Mouse (Mus musculus): ENCODE measurements at regions not wholly inside any gene's neighbourhood (a gene's known extent, or its start where the extent isn't known, plus 50 kb on each side); places are given as distances from the start of the nearest gene placed in this dataset.

DNA sequence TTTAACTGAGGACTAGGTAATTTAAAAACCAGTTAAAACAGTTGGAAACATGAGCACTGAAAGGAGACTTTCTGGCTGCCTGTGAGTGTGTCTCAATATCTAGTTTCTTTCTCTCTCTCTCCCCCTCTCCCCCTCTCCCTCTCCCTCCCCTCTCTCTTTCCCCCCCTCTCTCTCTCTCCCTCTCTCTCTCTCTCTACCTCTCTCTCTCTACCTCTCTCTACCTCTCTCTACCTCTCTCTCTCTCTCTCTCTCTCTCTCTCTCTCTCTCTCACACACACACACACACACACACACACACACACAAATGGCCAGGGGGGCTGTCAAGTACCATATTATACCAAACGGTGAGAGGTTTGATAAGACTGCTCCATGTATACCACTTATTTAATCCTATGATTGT is 103.0 kb upstream of the Cacna2d1 start:
- no peaks in the 10 kb centered on the region for H3K4me1 ChIP-seq (replicated peaks; ENCODE audit: control insufficient read depth, insufficient read depth, low read length)
- WGBS = 65% methylated on average over 1 of the region's 1 CpGs
- H3K4me2 ChIP-seq (replicated peaks; ENCODE audit: low read depth) = no peak overlapping the region
- no peak overlapping the region for H3K9ac ChIP-seq (ENCODE audit: low read depth, low read length)
- 0 out of 2 replicates have a peak, but pooled peaks cover 3% of the 10 kb centered on the region for H3K9me3 ChIP-seq (ENCODE audit: control insufficient read depth)
- H3K27ac ChIP-seq (ENCODE audit: low read depth, low read length) = no peak overlapping the region
- H3K27me3 ChIP-seq (replicated peaks; ENCODE audit: control insufficient read depth, insufficient read depth, low read length) = no peaks in the 10 kb centered on the region
- no peaks in the 10 kb centered on the region for H3K36me3 ChIP-seq (ENCODE audit: control insufficient read depth, insufficient read depth)
- H3K4me3 ChIP-seq (ENCODE audit: low read depth, low read length) = no peak overlapping the region
- no peak for ATAC-seq
- no peak for TF ChIP-seq CTCF (IDR thresholded peaks at IDR 0.05; ENCODE audit: low read depth)

DNA sequence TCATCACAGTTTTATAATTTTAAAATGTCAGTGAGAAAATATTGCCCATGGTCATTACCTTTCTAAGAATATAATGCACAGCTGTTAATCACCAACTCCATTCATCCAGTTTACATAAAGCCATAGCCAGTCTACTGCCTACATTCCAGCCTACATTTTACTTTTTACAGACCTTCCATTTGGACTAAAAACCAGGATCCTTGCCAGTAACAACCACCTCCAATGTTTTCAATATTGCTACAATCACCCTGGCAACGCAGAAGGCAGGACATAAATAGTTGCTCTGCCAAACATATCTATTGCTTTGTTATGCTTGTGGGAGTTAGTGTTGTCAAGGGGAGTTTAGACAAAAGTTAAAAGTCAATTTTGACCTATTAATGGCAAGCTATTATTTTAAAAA is 102.2 kb upstream of the Cacna2d1 start:
- Histone ChIP-seq H3K27ac (ENCODE audit: low read depth, low read length) (no peak overlapping the region), H3K9me3 (ENCODE audit: control insufficient read depth) (0 out of 2 replicates have a peak, but pooled peaks cover 3% of the 10 kb centered on the region), H3K9ac (ENCODE audit: low read depth, low read length) (no peak overlapping the region), H3K36me3 (ENCODE audit: control insufficient read depth, insufficient read depth) (no peaks in the 10 kb centered on the region), H3K4me2 (replicated peaks; ENCODE audit: low read depth) (no peak overlapping the region), H3K27me3 (replicated peaks; ENCODE audit: control insufficient read depth, insufficient read depth, low read length) (no peaks in the 10 kb centered on the region), H3K4me3 (ENCODE audit: low read depth, low read length) (no peak overlapping the region), H3K4me1 (replicated peaks; ENCODE audit: control insufficient read depth, insufficient read depth, low read length) (no peaks in the 10 kb centered on the region)
- WGBS = 47% methylated on average over 1 of the region's 1 CpGs
- no peak for ATAC-seq
- TF ChIP-seq CTCF (IDR thresholded peaks at IDR 0.05; ENCODE audit: low read depth) = no peak

DNA sequence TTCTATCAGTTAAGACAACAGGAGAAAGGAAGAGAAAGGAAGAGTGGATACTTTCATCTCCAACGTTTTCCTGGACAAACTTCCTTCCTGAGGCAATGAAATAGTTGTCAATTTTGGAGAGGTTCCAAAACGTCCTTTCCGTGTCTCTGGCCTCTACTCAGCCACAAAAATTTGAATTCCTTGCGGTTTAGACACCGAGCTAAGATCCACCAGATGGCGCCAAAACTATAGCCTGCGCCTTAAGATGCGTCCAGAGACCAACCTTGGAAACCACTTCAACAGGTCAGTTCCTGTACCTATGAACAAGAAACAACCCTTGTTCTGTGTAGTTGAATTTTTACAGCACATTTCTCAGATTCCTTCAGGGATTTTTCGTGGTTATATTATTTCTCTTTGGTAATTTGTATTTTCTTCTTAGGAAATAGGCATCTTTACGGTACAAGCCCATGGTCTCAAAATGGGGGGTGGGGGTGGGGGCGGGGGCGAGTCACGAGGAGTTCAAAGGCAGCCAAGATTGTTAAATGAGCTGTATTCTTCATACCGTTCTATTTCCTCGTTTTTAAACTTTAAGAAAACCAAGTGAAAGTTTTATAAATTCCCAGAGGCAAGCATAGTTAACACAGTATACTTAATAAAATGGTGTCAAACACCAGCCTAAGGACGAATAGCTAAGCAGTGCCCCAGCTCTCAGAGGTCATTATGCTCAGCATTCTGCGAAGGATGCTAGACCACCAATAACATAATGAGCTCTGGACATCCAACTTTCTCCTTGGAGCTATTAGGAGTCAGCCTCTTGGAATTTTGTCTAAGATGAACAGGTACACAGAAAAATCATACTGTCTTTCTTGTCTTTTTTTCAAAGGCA is 96.2 kb upstream of the Cacna2d1 start:
- H3K9ac ChIP-seq (ENCODE audit: low read depth, low read length) = no peak overlapping the region
- peak; percentile 70; the same call in 1 of the 2 replicates for ATAC-seq
- no peak overlapping the region for H3K4me2 ChIP-seq (replicated peaks; ENCODE audit: low read depth)
- H3K27ac ChIP-seq (ENCODE audit: low read depth, low read length) = no peak overlapping the region
- no peaks in the 10 kb centered on the region for H3K4me1 ChIP-seq (replicated peaks; ENCODE audit: control insufficient read depth, insufficient read depth, low read length)
- no peaks in the 10 kb centered on the region for H3K36me3 ChIP-seq (ENCODE audit: control insufficient read depth, insufficient read depth)
- no peaks in the 10 kb centered on the region for H3K9me3 ChIP-seq (ENCODE audit: control insufficient read depth)
- no peaks in the 10 kb centered on the region for H3K27me3 ChIP-seq (replicated peaks; ENCODE audit: control insufficient read depth, insufficient read depth, low read length)
- H3K4me3 ChIP-seq (ENCODE audit: low read depth, low read length) = no peak overlapping the region
- TF ChIP-seq CTCF (IDR thresholded peaks at IDR 0.05; ENCODE audit: low read depth) = peak; percentile 96
- WGBS = 29% methylated on average over 17 of the region's 17 CpGs

DNA sequence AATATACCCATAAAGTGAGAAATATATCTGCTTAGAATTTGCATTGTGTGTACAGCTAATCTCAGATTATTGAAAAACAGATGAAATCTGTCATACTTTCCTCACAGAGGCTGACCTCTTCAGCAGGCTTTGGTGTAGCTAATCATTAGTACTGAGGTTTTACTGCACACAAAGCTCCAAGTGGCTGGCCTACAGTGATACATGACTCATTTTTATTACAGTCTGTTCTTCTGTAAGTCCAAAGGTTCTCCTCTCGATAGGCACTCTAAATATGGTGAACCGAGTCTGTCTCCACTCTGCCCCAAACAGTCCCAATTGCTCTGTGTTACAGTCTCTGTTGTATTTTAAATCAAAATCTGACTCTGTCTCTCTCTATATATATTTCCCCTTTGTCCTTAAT is 87.7 kb upstream of the Cacna2d1 start:
- Histone ChIP-seq H3K9me3 (ENCODE audit: control insufficient read depth) (no peaks in the 10 kb centered on the region), H3K9ac (ENCODE audit: low read depth, low read length) (no peak overlapping the region), H3K4me2 (replicated peaks; ENCODE audit: low read depth) (no peak overlapping the region), H3K4me1 (replicated peaks; ENCODE audit: control insufficient read depth, insufficient read depth, low read length) (no peaks in the 10 kb centered on the region), H3K27ac (ENCODE audit: low read depth, low read length) (no peak overlapping the region), H3K36me3 (ENCODE audit: control insufficient read depth, insufficient read depth) (no peaks in the 10 kb centered on the region), H3K27me3 (replicated peaks; ENCODE audit: control insufficient read depth, insufficient read depth, low read length) (no peaks in the 10 kb centered on the region), H3K4me3 (ENCODE audit: low read depth, low read length) (no peak overlapping the region)
- WGBS = 33% methylated on average over 2 of the region's 2 CpGs
- TF ChIP-seq CTCF (IDR thresholded peaks at IDR 0.05; ENCODE audit: low read depth) = no peak
- peak; percentile 99 for ATAC-seq

DNA sequence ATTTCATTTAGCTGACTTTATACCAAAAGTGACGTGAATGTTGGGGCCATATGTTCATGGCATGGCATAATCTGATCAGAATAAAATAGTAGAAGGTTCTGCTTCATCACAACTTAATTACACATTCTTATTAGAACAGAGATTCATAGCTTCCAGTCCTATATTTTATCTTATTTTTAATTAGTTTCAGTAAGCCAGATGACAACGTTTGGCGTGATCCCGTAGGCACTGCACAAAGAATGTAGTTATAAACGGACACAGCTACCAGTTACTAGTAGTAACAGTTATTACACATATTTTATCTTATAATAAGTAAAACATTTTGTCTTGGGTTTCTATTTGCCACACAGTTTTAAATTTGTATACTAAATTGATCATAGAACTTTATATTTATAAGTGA is 85.0 kb upstream of the Cacna2d1 start:
- Histone ChIP-seq H3K9me3 (ENCODE audit: control insufficient read depth) (no peaks in the 10 kb centered on the region), H3K4me2 (replicated peaks; ENCODE audit: low read depth) (no peak overlapping the region), H3K4me1 (replicated peaks; ENCODE audit: control insufficient read depth, insufficient read depth, low read length) (no peaks in the 10 kb centered on the region), H3K4me3 (ENCODE audit: low read depth, low read length) (no peak overlapping the region), H3K27ac (ENCODE audit: low read depth, low read length) (no peak overlapping the region), H3K36me3 (ENCODE audit: control insufficient read depth, insufficient read depth) (no peaks in the 10 kb centered on the region), H3K9ac (ENCODE audit: low read depth, low read length) (no peak overlapping the region), H3K27me3 (replicated peaks; ENCODE audit: control insufficient read depth, insufficient read depth, low read length) (no peaks in the 10 kb centered on the region)
- WGBS = 80% methylated on average over 5 of the region's 5 CpGs
- TF ChIP-seq CTCF (IDR thresholded peaks at IDR 0.05; ENCODE audit: low read depth) = no peak
- ATAC-seq = no peak

DNA sequence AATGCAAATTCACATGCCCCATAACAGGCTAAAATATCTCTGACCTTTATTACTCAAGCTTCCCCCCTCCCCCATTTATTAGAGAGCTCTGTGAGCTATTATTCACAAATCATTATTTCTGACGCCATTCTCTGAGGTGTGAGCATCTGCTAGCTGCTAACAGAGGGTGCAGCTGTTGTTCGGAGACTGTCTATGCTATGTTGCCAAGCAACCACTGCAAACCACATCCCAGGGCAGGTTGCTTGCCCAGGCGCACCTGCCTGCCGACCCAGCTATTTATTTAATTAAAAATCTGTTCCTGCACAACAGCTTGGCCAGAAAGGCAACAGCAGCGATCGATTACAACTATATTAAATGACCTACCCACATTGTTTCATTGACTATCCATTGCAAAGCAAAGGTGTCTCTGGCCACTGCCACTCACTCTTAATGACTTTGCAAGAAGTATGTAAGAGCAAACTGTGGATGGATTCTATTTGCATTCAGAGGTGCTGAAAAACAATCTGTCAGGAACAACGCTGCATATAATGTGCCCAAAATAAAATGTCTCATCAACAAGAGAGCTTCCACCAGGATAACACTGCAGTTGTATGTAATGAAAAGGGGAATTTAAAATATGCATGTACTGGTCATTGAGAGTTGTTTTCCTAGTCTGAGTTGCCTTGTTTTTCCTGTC is 84.2 kb upstream of the Cacna2d1 start:
- H3K4me2 ChIP-seq (replicated peaks; ENCODE audit: low read depth) = no peak overlapping the region
- H3K4me3 ChIP-seq (ENCODE audit: low read depth, low read length) = no peak overlapping the region
- H3K4me1 ChIP-seq (replicated peaks; ENCODE audit: control insufficient read depth, insufficient read depth, low read length) = no peaks in the 10 kb centered on the region
- H3K27ac ChIP-seq (ENCODE audit: low read depth, low read length) = no peak overlapping the region
- ATAC-seq = no peak
- no peak overlapping the region for H3K9ac ChIP-seq (ENCODE audit: low read depth, low read length)
- H3K27me3 ChIP-seq (replicated peaks; ENCODE audit: control insufficient read depth, insufficient read depth, low read length) = no peaks in the 10 kb centered on the region
- TF ChIP-seq CTCF (IDR thresholded peaks at IDR 0.05; ENCODE audit: low read depth) = no peak
- H3K9me3 ChIP-seq (ENCODE audit: control insufficient read depth) = no peaks in the 10 kb centered on the region
- 42% methylated on average over 7 of the region's 7 CpGs for WGBS
- H3K36me3 ChIP-seq (ENCODE audit: control insufficient read depth, insufficient read depth) = no peaks in the 10 kb centered on the region
